Mouse (Mus musculus) cortical plate, adult 2 months (tissue): ENCODE measurements around the gene Ptpn11.

ENCODE experiments used
- CTCF ChIP-seq: fragments of 200-500 bp; IDR thresholded peaks from 2 replicates; pipeline ENCODE4 v1.5.1; 2011; ENCODE audit warnings: mild to moderate bottlenecking, control low read depth, low read length; ENCODE audit not compliant: insufficient read depth; ENCODE audit errors: extremely low read depth
- POLR2A ChIP-seq: fragments of 200-500 bp; IDR thresholded peaks from 2 replicates; pipeline ENCODE4 v1.6.1; 2011; ENCODE audit warnings: mild to moderate bottlenecking, low read length, control low read depth; ENCODE audit not compliant: insufficient read depth; ENCODE audit errors: extremely low read depth

GRCm38 (mm10) chr5:121201739-121202138 is 10.5 kb upstream of the Ptpn11 start:
- TF ChIP-seq POLR2A (no peak), CTCF (no peak)
